23 mouse cellular contexts compared by ENCODE assay signal in genomic region chr11:63684228-63684980, GRCm38 (mm10).
DNase-seq lines count a peak whose midpoint lies in the region; ATAC-seq and TF ChIP-seq lines count a peak whose summit lies in the region.
"Had no signal": no experiment of that assay in that cellular context is flagged by ENCODE, and none has a peak within 500 bp of the region (broad histone marks: within the 10 kb centered on the region; RNA-seq: fewer than 3 reads in every experiment).

No protein-coding gene starts in this region.

- H3K9me3 ChIP-seq in forebrain, embryonic 15.5 days: no peaks in the 10 kb centered on the region
- H3K9me3 ChIP-seq in forebrain, embryonic 12.5 days: no peaks in the 10 kb centered on the region
- no peaks in the 10 kb centered on the region for H3K9me3 ChIP-seq in intestine, embryonic 14.5 days (ENCODE audit: control insufficient read depth, low read length)
- H3K9me3 ChIP-seq in intestine, embryonic 16.5 days (ENCODE audit: control insufficient read depth, low read length): no peaks in the 10 kb centered on the region
- H3K9me3 ChIP-seq in CH12.LX (replicated peaks; ENCODE audit: low read length): no peaks in the 10 kb centered on the region
- H3K9me3 ChIP-seq in liver, embryonic 12.5 days (replicated peaks): no peaks in the 10 kb centered on the region
- H3K9me3 ChIP-seq: embryonic facial prominence, embryonic 12.5 days; embryonic facial prominence, embryonic 15.5 days; hindbrain, embryonic 12.5 days; hindbrain, embryonic 15.5 days; intestine, embryonic 15.5 days had no signal

- no peak overlapping the region for H3K4me3 ChIP-seq in forebrain, embryonic 15.5 days
- H3K4me3 ChIP-seq in forebrain, embryonic 12.5 days (replicated peaks): no peak overlapping the region
- H3K4me3 ChIP-seq in intestine, embryonic 14.5 days (ENCODE audit: low read depth, low read length): no peak overlapping the region
- H3K4me3 ChIP-seq in intestine, embryonic 16.5 days (ENCODE audit: low read length): no peak overlapping the region
- no peak overlapping the region for H3K4me3 ChIP-seq in CH12.LX (replicated peaks in 1 of 3; ENCODE audit: low read depth in 2 of 3, low read length in 2 of 3, poor library complexity in 1 of 3)
- no peak overlapping the region for H3K4me3 ChIP-seq in liver, embryonic 12.5 days
- no peak overlapping the region for H3K4me3 ChIP-seq in kidney, adult 2 months (ENCODE audit: insufficient read depth, low read depth, low read length)
- H3K4me3 ChIP-seq: embryonic facial prominence, embryonic 12.5 days; embryonic facial prominence, embryonic 15.5 days; hindbrain, embryonic 12.5 days; hindbrain, embryonic 15.5 days; intestine, embryonic 15.5 days had no signal

- no peaks in the 10 kb centered on the region; the same call in 1 of the 2 replicates for H3K4me1 ChIP-seq in forebrain, embryonic 15.5 days
- H3K4me1 ChIP-seq in forebrain, embryonic 12.5 days: peaks cover 2% of the 10 kb centered on the region; the same call in 1 of the 2 replicates
- no peaks in the 10 kb centered on the region for H3K4me1 ChIP-seq in intestine, embryonic 14.5 days (replicated peaks; ENCODE audit: control insufficient read depth, insufficient read depth, low read length)
- no peaks in the 10 kb centered on the region for H3K4me1 ChIP-seq in intestine, embryonic 16.5 days (ENCODE audit: control insufficient read depth, insufficient read depth, low read length)
- H3K4me1 ChIP-seq in CH12.LX (ENCODE audit: control insufficient read depth in 1 of 2, insufficient read depth in 2 of 2): no peaks in the 10 kb centered on the region
- H3K4me1 ChIP-seq in liver, embryonic 12.5 days: no peaks in the 10 kb centered on the region
- no peaks in the 10 kb centered on the region for H3K4me1 ChIP-seq in kidney, adult 2 months (ENCODE audit: control insufficient read depth, insufficient read depth, low read length)
- H3K4me1 ChIP-seq: embryonic facial prominence, embryonic 12.5 days; embryonic facial prominence, embryonic 15.5 days; hindbrain, embryonic 12.5 days; hindbrain, embryonic 15.5 days; intestine, embryonic 15.5 days had no signal

- no peak overlapping the region for H3K9ac ChIP-seq in forebrain, embryonic 15.5 days (replicated peaks)
- no peak overlapping the region for H3K9ac ChIP-seq in forebrain, embryonic 12.5 days
- H3K9ac ChIP-seq in intestine, embryonic 14.5 days (ENCODE audit: low read length): no peak overlapping the region
- no peak overlapping the region for H3K9ac ChIP-seq in intestine, embryonic 16.5 days (ENCODE audit: low read depth, low read length)
- no peak overlapping the region for H3K9ac ChIP-seq in CH12.LX (ENCODE audit: insufficient read depth, low read depth)
- no peak overlapping the region for H3K9ac ChIP-seq in liver, embryonic 12.5 days
- H3K9ac ChIP-seq: embryonic facial prominence, embryonic 12.5 days; embryonic facial prominence, embryonic 15.5 days; hindbrain, embryonic 12.5 days; hindbrain, embryonic 15.5 days; intestine, embryonic 15.5 days had no signal

- no peaks in the 10 kb centered on the region for H3K36me3 ChIP-seq in forebrain, embryonic 15.5 days
- no peaks in the 10 kb centered on the region for H3K36me3 ChIP-seq in forebrain, embryonic 12.5 days (replicated peaks)
- no peaks in the 10 kb centered on the region for H3K36me3 ChIP-seq in intestine, embryonic 14.5 days (ENCODE audit: control insufficient read depth, insufficient read depth, low read length)
- H3K36me3 ChIP-seq in intestine, embryonic 16.5 days (ENCODE audit: control insufficient read depth, insufficient read depth, low read length): no peaks in the 10 kb centered on the region
- H3K36me3 ChIP-seq in CH12.LX (replicated peaks in 1 of 2; ENCODE audit: control insufficient read depth in 1 of 2, insufficient read depth in 1 of 2, low read length in 1 of 2): no peaks in the 10 kb centered on the region
- no peaks in the 10 kb centered on the region for H3K36me3 ChIP-seq in liver, embryonic 12.5 days
- no peaks in the 10 kb centered on the region for H3K36me3 ChIP-seq in kidney, adult 2 months (ENCODE audit: control insufficient read depth, insufficient read depth, low read length)
- H3K36me3 ChIP-seq: embryonic facial prominence, embryonic 12.5 days; embryonic facial prominence, embryonic 15.5 days; hindbrain, embryonic 12.5 days; hindbrain, embryonic 15.5 days; intestine, embryonic 15.5 days had no signal

- H3K4me2 ChIP-seq in forebrain, embryonic 15.5 days (replicated peaks): no peak overlapping the region
- no peak overlapping the region for H3K4me2 ChIP-seq in forebrain, embryonic 12.5 days
- H3K4me2 ChIP-seq in intestine, embryonic 14.5 days (ENCODE audit: low read length): no peak overlapping the region
- no peak overlapping the region for H3K4me2 ChIP-seq in intestine, embryonic 16.5 days (ENCODE audit: low read depth, low read length)
- no peak overlapping the region for H3K4me2 ChIP-seq in CH12.LX (ENCODE audit: insufficient read depth, low read depth, poor library complexity, severe bottlenecking)
- H3K4me2 ChIP-seq in liver, embryonic 12.5 days: no peak overlapping the region
- H3K4me2 ChIP-seq: embryonic facial prominence, embryonic 12.5 days; embryonic facial prominence, embryonic 15.5 days; heart, embryonic 11.5 days; hindbrain, embryonic 12.5 days; hindbrain, embryonic 15.5 days; intestine, embryonic 15.5 days had no signal

- TF ChIP-seq POLR2A in CH12.LX (IDR thresholded peaks at IDR 0.05; ENCODE audit: low read depth, low read length): no peak
- TF ChIP-seq POLR2A in brain, embryonic 14.5 days (IDR thresholded peaks at IDR 0.05; ENCODE audit: borderline replicate concordance, extremely low read depth, insufficient read depth, insufficient read length, poor library complexity, severe bottlenecking): no peak
- TF ChIP-seq POLR2A in kidney, adult 2 months (IDR thresholded peaks at IDR 0.05; ENCODE audit: low read depth, low read length): no peak

- TF ChIP-seq RAD21 in CH12.LX (IDR thresholded peaks at IDR 0.05; ENCODE audit: low read depth, low read length): no peak

- DNase-seq in intestine, embryonic 14.5 days (ENCODE audit: low spot score): peak; percentile 38
- DNase-seq in CH12.LX (ENCODE audit: extremely low read depth): no peak
- DNase-seq in brain, embryonic 14.5 days (ENCODE audit: low read depth): peak; percentile 46
- no peak for DNase-seq in kidney, adult 2 months
- DNase-seq: adrenal gland, adult 8-10 months; adrenal gland, postnatal 25 days; cerebellum, adult 18-20 months; cerebellum, adult 9-10 months; gastrocnemius, postnatal 10 days; gastrocnemius, postnatal 36 days had no signal

- H3K79me2 ChIP-seq in CH12.LX (replicated peaks; ENCODE audit: control insufficient read depth, extremely low read depth, insufficient read depth, poor library complexity, severe bottlenecking): no peaks in the 10 kb centered on the region

- dilution Hi-C loops in CH12.LX (cut with MboI; ENCODE audit: extremely low pct_ligation_motif_present, extremely low pct_unique_long_range_greater_than_20kb, low sequenced_read_pairs): no loop called here

- no peak for ATAC-seq in forebrain, embryonic 15.5 days (replicated peaks)
- no peak for ATAC-seq in forebrain, embryonic 12.5 days (ENCODE audit: low FRiP score)
- no peak for ATAC-seq in intestine, embryonic 14.5 days (replicated peaks; ENCODE audit: low FRiP score, low TSS enrichment, low read depth)
- no peak for ATAC-seq in intestine, embryonic 16.5 days
- ATAC-seq in liver, embryonic 12.5 days: no peak
- ATAC-seq: activated CD4-positive, CD25-positive, alpha-beta regulatory T cell, adult 4 months; CD4-positive, CD25-positive, alpha-beta regulatory T cell, adult 4 months; forebrain, embryonic 16.5 days; intestine, embryonic 15.5 days had no signal

- no peak for TF ChIP-seq CTCF in CH12.LX (conservative IDR thresholded peaks at IDR 0.05 in 1 of 2, IDR thresholded peaks at IDR 0.05 in 1 of 2; ENCODE audit: low read depth in 2 of 2, low read length in 2 of 2)
- no peak for TF ChIP-seq CTCF in brain, embryonic 14.5 days (IDR thresholded peaks at IDR 0.05; ENCODE audit: borderline replicate concordance, extremely low read depth, insufficient read depth, insufficient read length)
- TF ChIP-seq CTCF in kidney, adult 2 months (conservative IDR thresholded peaks at IDR 0.05; ENCODE audit: insufficient read depth, insufficient read length, low read depth, low read length): no peak

- TF ChIP-seq EP300 in CH12.LX (IDR thresholded peaks at IDR 0.05; ENCODE audit: low read length): no peak

- in situ Hi-C loops in CH12.LX (cut with MboI; ENCODE audit: low pct_ligation_motif_present, low pct_unique_long_range_greater_than_20kb, low sequenced_read_pairs): no loop called here

- no peaks in the 10 kb centered on the region for H3K27me3 ChIP-seq in forebrain, embryonic 15.5 days
- no peaks in the 10 kb centered on the region; the same call in 1 of the 2 replicates for H3K27me3 ChIP-seq in forebrain, embryonic 12.5 days
- H3K27me3 ChIP-seq in intestine, embryonic 14.5 days (replicated peaks; ENCODE audit: control insufficient read depth, insufficient read depth, low read length): no peaks in the 10 kb centered on the region
- H3K27me3 ChIP-seq in intestine, embryonic 16.5 days (replicated peaks; ENCODE audit: control insufficient read depth, insufficient read depth, low read length): no peaks in the 10 kb centered on the region
- no peaks in the 10 kb centered on the region for H3K27me3 ChIP-seq in CH12.LX (replicated peaks)
- no peaks in the 10 kb centered on the region for H3K27me3 ChIP-seq in liver, embryonic 12.5 days (replicated peaks)
- H3K27me3 ChIP-seq in kidney, adult 2 months (replicated peaks; ENCODE audit: control insufficient read depth, insufficient read depth, low read length): no peaks in the 10 kb centered on the region
- H3K27me3 ChIP-seq: embryonic facial prominence, embryonic 12.5 days; embryonic facial prominence, embryonic 15.5 days; hindbrain, embryonic 12.5 days; hindbrain, embryonic 15.5 days; intestine, embryonic 15.5 days had no signal

- 0 out of 2 replicates have a peak overlapping the region, but pooled peaks have one; percentile 37 for H3K27ac ChIP-seq in forebrain, embryonic 15.5 days (replicated peaks)
- no peak overlapping the region for H3K27ac ChIP-seq in forebrain, embryonic 12.5 days
- H3K27ac ChIP-seq in intestine, embryonic 14.5 days (ENCODE audit: low read depth): no peak overlapping the region
- no peak overlapping the region for H3K27ac ChIP-seq in intestine, embryonic 16.5 days (ENCODE audit: low read length)
- no peak overlapping the region for H3K27ac ChIP-seq in CH12.LX (ENCODE audit: insufficient read depth, low read depth)
- H3K27ac ChIP-seq in liver, embryonic 12.5 days: no peak overlapping the region
- no peak overlapping the region for H3K27ac ChIP-seq in kidney, adult 2 months (ENCODE audit: insufficient read depth, low read depth, low read length)
- H3K27ac ChIP-seq: embryonic facial prominence, embryonic 12.5 days; embryonic facial prominence, embryonic 15.5 days; hindbrain, embryonic 12.5 days; hindbrain, embryonic 15.5 days; intestine, embryonic 15.5 days had no signal

- 59% methylated on average over 11 of the region's 11 CpGs for WGBS in forebrain, embryonic 15.5 days
- 77% methylated on average over 11 of the region's 11 CpGs for WGBS in forebrain, embryonic 12.5 days
- WGBS in intestine, embryonic 14.5 days: 50% methylated on average over 11 of the region's 11 CpGs
- WGBS in intestine, embryonic 16.5 days: 51% methylated on average over 11 of the region's 11 CpGs
- WGBS in liver, embryonic 12.5 days (ENCODE audit: insufficient replicate concordance): 44% methylated on average over 11 of the region's 11 CpGs
- WGBS in kidney, adult 2 months: 50% methylated on average over 11 of the region's 11 CpGs

Comparison
In these comparisons a context has a peak if more than half of its experiments do, and no peak if none do; other contexts are left out.
1. DNase-seq: peak in intestine, embryonic 14.5 days (single experiment) and brain, embryonic 14.5 days (single experiment); none in CH12.LX (single experiment) and kidney, adult 2 months (single experiment).